Mouse (Mus musculus) left cerebral cortex, adult 18-20 months (tissue): Measurements from ENCODE around the gene Porcn. TPM values are rescaled to one million over a fixed set of nuclear protein-coding genes. Genes with fewer than 3 reads are reported as not detected.

ENCODE experiments used
- total RNA-seq, 2 experiments: library from RNA; stranded (reverse); gene quantifications; 2 replicates each; pipeline ENCODE4 v1.2.3; 2021

Porcn gene
- total RNA-seq, 2 experiments from 2014 or later = 67.6 to 77.9 TPM

Other genes starting within 250 kb of the Porcn start
- not detected for gene Gata1, start 228.5 kb downstream of the Porcn start, total RNA-seq
- gene Glod5, start 188.0 kb downstream of the Porcn start, total RNA-seq = under 1 TPM in 1 of 2 experiments, not detected in 1; 0.79 TPM
- 10 to 100 TPM; 21.1 to 30.2 TPM for gene Suv39h1, start 131.8 kb downstream of the Porcn start, total RNA-seq
- 1 to 10 TPM; 1.3 to 1.5 TPM for gene Was, start 116.0 kb downstream of the Porcn start, total RNA-seq
- gene Wdr13, start 73.6 kb downstream of the Porcn start, total RNA-seq = 100 to 1,000 TPM; 190 TPM
- gene Rbm3, start 60.6 kb downstream of the Porcn start, total RNA-seq = 100 to 1,000 TPM in 1 of 2 experiments, 10 to 100 TPM in 1; 87.6 to 133 TPM
- gene Tbc1d25, start 30.3 kb downstream of the Porcn start, total RNA-seq = 10 to 100 TPM; 16.8 to 18.0 TPM
- gene Ebp, start 13.0 kb downstream of the Porcn start, total RNA-seq = 10 to 100 TPM; 32.9 to 36.9 TPM
- 10 to 100 TPM; 24.2 to 25.0 TPM for gene Ftsj1, start 45.9 kb upstream of the Porcn start, total RNA-seq
- gene Slc38a5, start 64.6 kb upstream of the Porcn start, total RNA-seq = 1 to 10 TPM; 1.8 to 4.3 TPM
- not detected for gene Ssxb10, start 120.9 kb upstream of the Porcn start, total RNA-seq
- not detected for gene Ssxb9, start 160.5 kb upstream of the Porcn start, total RNA-seq
- not detected for gene Ssxb1, start 206.8 kb upstream of the Porcn start, total RNA-seq